Mouse (Mus musculus): ENCODE data around the gene Nacc2. TPM values are rescaled to one million over a fixed set of nuclear protein-coding genes. Genes with fewer than 3 reads are reported as not detected.

Nacc2 gene
- 10.8 and 11.2 TPM in 2 replicates for polyA plus RNA-seq (2012)

GRCm38 (mm10) chr2:26123079-26123648 lies at the start of gene Nacc2:
Nacc2 (minus strand) TSS chr2:26123220.

GRCm38 (mm10) chr2:26021561-26022257 lies 101.3 kb downstream of the Nacc2 start, which contains the start of gene Ubac1:
Ubac1 (minus strand) TSS chr2:26021747.

Other genes with a start within 250 kb of the Nacc2 start
- 4.4 and 6.3 TPM in 2 replicates for gene Camsap1, start 139.9 kb downstream of the Nacc2 start, polyA plus RNA-seq (2012)
- 119 and 126 TPM in 2 replicates for gene Ubac1, start 101.5 kb downstream of the Nacc2 start, polyA plus RNA-seq (2012)
- gene Lhx3, start 85.1 kb upstream of the Nacc2 start, polyA plus RNA-seq (2012) = 0.06 TPM in 1 of 2 replicates, not detected in the other
- gene Qsox2, start 114.3 kb upstream of the Nacc2 start, polyA plus RNA-seq (2012) = 5.6 TPM in 2 replicates
- gene Ccdc187, start 171.3 kb upstream of the Nacc2 start, polyA plus RNA-seq (2012) = 0.02 TPM in 2 replicates
- 54.7 and 77.0 TPM in 2 replicates for gene Gpsm1, start 192.3 kb upstream of the Nacc2 start, polyA plus RNA-seq (2012)
- 18.0 and 21.7 TPM in 2 replicates for gene Dnlz, start 228.9 kb upstream of the Nacc2 start, polyA plus RNA-seq (2012)
- 222 and 257 TPM in 2 replicates for gene Card9, start 237.7 kb upstream of the Nacc2 start, polyA plus RNA-seq (2012)